Mouse (Mus musculus): ENCODE data around the gene Hivep3. TPM values are rescaled to one million over a fixed set of nuclear protein-coding genes. Genes with fewer than 3 reads are reported as not detected.

The Hivep3 gene
- polyA plus RNA-seq, 1 experiment: 14.8 TPM

DNA sequence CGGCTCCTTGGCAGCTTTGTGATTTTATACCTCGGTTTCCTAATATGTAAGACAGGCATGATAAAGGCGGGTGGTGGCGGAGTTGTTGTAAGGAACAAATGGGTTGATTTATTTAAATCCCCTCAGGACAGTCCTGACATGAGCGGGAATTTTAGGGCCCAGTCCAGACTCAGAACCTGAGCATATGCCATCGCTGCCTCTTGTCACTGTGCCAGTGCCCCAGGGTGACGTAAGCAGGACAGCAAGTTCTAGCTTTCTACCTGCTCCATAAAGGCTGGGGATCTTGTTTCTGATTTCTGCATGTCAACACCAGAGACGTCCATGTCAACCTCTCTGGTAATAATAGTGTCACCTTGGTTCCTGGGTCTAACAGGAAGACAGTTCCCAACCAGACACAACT, 356.0 kb downstream of the Hivep3 start:
- TF ChIP-seq POLR2A (IDR thresholded peaks at IDR 0.05; ENCODE audit: borderline replicate concordance, extremely low read depth, insufficient read depth, insufficient read length, poor library complexity, severe bottlenecking) (no peak), CTCF (IDR thresholded peaks at IDR 0.05; ENCODE audit: borderline replicate concordance, extremely low read depth, insufficient read depth, insufficient read length) (no peak)
- no peak for DNase-seq (ENCODE audit: low read depth)

DNA sequence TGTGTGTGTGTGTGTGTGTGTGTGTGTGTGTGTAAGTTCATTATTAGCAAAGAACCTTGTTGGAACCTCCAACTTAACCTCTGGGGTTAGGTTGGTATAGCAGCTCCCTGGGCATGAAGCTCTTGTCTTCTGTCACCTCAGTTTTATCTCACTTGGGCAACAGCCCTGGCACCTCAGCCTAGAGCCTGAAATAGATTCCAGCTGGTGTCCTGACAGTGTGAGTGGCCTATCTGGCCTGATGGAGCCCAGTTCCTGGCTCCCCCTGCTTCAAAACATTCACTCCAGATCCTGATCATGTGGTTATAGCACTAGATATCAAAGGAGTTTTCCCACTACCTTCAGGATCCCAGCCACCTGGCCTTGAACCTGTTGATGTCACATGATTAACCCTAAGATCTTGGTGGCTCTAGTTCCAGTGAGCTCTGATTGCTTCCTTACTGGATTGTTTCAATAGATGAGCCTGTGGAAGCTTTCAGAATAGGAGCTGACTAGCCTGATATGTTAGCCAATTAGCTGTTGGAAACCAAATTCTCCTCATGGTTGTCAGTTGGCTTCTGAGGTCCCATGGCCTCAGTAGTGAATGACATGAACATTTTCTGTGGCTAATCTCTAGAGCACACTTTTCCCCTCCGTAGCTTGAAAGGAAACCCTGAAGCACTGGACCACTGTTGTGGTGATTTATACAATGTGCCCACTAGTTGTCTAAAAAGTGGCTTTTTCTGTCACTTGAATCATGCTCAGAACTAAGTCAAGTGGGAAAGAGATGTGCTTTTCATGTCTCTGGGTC, 358.6 kb downstream of the Hivep3 start:
- no peak for DNase-seq (ENCODE audit: low read depth)
- TF ChIP-seq CTCF (IDR thresholded peaks at IDR 0.05; ENCODE audit: borderline replicate concordance, extremely low read depth, insufficient read depth, insufficient read length) (no peak), POLR2A (IDR thresholded peaks at IDR 0.05; ENCODE audit: borderline replicate concordance, extremely low read depth, insufficient read depth, insufficient read length, poor library complexity, severe bottlenecking) (no peak)

DNA sequence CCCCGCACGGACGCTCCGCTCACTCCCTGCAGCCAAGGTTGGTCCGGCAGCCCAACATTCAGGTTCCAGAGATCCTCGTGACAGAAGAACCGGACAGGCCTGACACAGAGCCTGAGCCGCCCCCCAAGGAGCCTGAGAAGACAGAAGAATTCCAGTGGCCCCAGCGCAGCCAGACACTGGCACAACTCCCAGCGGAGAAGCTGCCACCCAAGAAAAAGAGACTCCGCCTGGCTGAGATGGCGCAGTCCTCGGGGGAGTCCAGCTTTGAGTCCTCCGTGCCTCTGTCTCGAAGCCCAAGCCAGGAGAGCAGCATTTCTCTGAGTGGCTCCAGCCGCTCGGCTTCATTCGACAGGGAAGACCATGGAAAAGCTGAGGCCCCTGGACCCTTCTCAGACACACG, 363.4 kb downstream of the Hivep3 start:
- DNase-seq (ENCODE audit: low read depth): no peak
- TF ChIP-seq POLR2A (IDR thresholded peaks at IDR 0.05; ENCODE audit: borderline replicate concordance, extremely low read depth, insufficient read depth, insufficient read length, poor library complexity, severe bottlenecking) (no peak), CTCF (IDR thresholded peaks at IDR 0.05; ENCODE audit: borderline replicate concordance, extremely low read depth, insufficient read depth, insufficient read length) (no peak)

DNA sequence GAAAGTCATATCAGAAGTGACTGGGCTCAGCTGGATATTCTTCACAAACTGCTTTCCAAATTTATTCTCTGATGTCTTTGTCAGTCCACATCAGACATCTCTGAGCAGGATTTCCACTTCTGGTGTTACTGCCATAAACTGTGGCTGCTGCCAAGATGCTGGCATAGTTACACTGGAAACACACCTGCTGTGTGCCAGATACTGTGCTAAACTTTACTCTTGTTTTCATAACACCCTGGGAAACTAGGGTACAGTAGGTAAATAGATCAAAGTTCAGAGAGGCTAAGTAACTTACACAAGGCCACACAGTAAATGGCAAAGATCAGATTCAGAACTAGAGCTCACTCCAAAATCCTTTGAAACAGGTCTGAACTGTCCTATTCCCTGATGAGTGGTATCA, 367.6 kb downstream of the Hivep3 start:
- TF ChIP-seq POLR2A (IDR thresholded peaks at IDR 0.05; ENCODE audit: borderline replicate concordance, extremely low read depth, insufficient read depth, insufficient read length, poor library complexity, severe bottlenecking) (no peak), CTCF (IDR thresholded peaks at IDR 0.05; ENCODE audit: borderline replicate concordance, extremely low read depth, insufficient read depth, insufficient read length) (no peak)
- DNase-seq (ENCODE audit: low read depth): no peak

DNA sequence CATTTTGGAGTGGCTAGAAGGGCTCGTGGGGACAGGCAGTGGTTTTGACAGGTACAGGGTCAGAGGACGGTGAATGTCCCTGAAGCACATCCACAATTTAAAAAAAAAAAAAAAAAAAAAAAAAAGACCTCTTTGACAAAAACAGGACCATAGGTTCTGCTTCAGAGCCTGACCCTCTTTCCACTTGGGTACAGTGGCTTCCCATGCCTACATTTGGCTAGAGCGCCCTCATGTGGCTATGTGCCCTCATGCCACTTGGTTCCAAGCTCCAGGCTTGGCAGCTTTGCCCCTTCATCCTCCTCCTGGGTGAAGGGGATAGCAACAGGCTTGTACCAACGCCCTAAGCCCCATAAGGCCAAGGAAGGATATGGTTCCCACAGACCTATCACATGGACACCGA, 371.0 kb downstream of the Hivep3 start:
- TF ChIP-seq CTCF (IDR thresholded peaks at IDR 0.05; ENCODE audit: borderline replicate concordance, extremely low read depth, insufficient read depth, insufficient read length): peak; percentile 76
- TF ChIP-seq POLR2A (IDR thresholded peaks at IDR 0.05; ENCODE audit: borderline replicate concordance, extremely low read depth, insufficient read depth, insufficient read length, poor library complexity, severe bottlenecking): no peak
- DNase-seq (ENCODE audit: low read depth): peak; percentile 61

DNA sequence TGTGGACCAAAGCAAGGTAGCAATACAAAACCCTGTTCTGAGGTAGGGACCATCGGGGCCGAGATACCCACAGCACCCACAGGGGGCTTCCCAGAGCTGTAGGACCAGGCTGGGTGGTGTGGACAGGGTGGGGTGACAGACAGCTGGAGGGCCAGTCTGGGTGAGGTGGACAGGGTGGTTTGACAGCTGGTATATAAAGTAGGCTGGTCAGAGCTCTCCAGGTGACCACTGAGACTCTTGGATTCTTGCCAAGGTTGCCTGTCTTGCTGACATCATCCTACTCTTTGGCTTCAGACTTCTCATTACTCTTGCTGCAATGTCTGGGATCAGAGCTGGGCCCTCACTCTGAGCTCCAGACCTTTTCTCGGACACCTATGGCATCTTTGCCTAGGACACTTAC, 372.8 kb downstream of the Hivep3 start:
- no peak for DNase-seq (ENCODE audit: low read depth)
- TF ChIP-seq CTCF (IDR thresholded peaks at IDR 0.05; ENCODE audit: borderline replicate concordance, extremely low read depth, insufficient read depth, insufficient read length) (no peak), POLR2A (IDR thresholded peaks at IDR 0.05; ENCODE audit: borderline replicate concordance, extremely low read depth, insufficient read depth, insufficient read length, poor library complexity, severe bottlenecking) (no peak)

DNA sequence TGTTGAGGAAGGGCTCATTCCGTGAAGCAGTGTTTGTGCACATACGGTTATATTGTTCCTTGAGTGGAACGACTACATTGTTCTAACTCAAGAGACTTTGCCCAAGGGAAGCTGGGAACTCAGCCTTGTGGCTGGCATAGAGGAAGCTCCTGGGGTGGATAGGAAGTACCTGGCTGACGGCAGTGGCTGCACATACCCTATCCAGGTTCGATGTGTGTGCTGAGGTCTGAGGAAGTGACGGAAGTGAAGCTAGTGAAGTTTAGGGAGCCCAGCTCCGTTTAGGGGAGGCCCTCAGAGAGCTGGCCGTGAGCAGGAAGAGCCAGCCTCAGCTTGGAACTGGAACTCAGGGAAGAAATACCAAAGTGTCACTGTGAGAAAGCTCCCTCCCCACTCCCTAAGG, 374.2 kb downstream of the Hivep3 start:
- no peak for DNase-seq (ENCODE audit: low read depth)

DNA sequence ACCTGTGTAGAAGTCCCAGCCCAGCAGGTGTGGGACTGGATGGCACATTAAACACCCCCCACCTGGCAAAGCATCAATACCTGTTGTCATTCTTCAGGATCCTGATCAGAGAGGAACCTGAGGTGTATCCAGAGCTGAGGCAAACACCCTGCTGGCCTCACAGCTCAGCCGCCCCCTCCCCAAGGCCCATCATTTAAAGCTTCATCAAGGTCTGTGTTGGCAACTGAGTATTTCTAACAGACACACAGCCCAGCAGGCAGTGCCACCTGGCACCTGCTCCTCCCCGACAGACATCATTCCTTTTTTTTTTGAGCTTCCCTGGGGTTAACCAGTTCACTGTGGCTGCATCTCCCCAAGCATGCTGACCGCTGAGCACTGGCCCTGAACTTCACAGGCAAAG, 381.9 kb downstream of the Hivep3 start:
- no peak for DNase-seq (ENCODE audit: low read depth)
- TF ChIP-seq POLR2A (IDR thresholded peaks at IDR 0.05; ENCODE audit: borderline replicate concordance, extremely low read depth, insufficient read depth, insufficient read length, poor library complexity, severe bottlenecking): no peak
- TF ChIP-seq CTCF (IDR thresholded peaks at IDR 0.05; ENCODE audit: borderline replicate concordance, extremely low read depth, insufficient read depth, insufficient read length): no peak

More for the DNA sequence above, 374.2 kb downstream of the Hivep3 start:
- no peak for TF ChIP-seq CTCF (IDR thresholded peaks at IDR 0.05; ENCODE audit: borderline replicate concordance, extremely low read depth, insufficient read depth, insufficient read length)
- no peak for TF ChIP-seq POLR2A (IDR thresholded peaks at IDR 0.05; ENCODE audit: borderline replicate concordance, extremely low read depth, insufficient read depth, insufficient read length, poor library complexity, severe bottlenecking)

DNA sequence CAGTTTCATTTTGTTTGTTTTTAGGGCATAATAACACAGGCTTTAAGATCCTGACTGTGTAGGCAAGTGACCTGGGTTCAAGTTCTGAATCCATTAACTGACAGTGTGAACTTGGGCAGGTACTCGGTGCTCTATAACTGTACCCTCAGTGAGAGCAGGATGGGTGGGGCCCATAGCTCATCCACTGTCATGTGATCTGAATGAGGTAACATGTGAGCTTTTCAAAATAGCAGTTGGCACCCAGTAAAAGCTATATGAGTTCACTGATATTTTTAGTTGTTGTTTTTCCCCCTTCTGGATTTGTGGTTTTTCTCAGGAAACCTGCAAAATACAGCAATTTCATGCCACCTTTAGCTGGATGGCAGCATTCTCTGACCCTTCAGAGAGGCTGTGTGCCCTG, 382.7 kb downstream of the Hivep3 start:
- DNase-seq (ENCODE audit: low read depth): no peak
- TF ChIP-seq CTCF (IDR thresholded peaks at IDR 0.05; ENCODE audit: borderline replicate concordance, extremely low read depth, insufficient read depth, insufficient read length): no peak
- no peak for TF ChIP-seq POLR2A (IDR thresholded peaks at IDR 0.05; ENCODE audit: borderline replicate concordance, extremely low read depth, insufficient read depth, insufficient read length, poor library complexity, severe bottlenecking)

DNA sequence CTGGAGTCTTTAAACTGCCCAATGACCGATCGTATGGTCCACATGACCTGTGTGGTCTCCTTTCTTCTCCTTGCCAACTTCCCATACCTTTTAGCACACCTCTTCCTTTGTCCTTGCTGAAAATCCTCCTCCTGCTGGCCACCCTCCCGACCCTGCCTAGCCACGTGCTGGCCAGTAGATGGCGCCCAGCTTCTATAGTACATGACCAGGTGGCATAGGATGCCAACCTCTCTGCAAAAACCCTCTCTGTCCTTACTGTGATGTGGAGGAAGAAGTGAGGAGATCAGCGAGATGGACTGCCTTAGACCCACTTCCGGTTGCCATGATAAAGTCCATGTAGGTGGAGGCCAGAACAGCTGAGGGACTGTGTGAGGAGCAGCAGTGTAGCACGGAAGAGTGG, 386.7 kb downstream of the Hivep3 start:
- TF ChIP-seq CTCF (IDR thresholded peaks at IDR 0.05; ENCODE audit: borderline replicate concordance, extremely low read depth, insufficient read depth, insufficient read length) (peak; percentile 90), POLR2A (IDR thresholded peaks at IDR 0.05; ENCODE audit: borderline replicate concordance, extremely low read depth, insufficient read depth, insufficient read length, poor library complexity, severe bottlenecking) (no peak)
- DNase-seq (ENCODE audit: low read depth): peak; percentile 71

DNA sequence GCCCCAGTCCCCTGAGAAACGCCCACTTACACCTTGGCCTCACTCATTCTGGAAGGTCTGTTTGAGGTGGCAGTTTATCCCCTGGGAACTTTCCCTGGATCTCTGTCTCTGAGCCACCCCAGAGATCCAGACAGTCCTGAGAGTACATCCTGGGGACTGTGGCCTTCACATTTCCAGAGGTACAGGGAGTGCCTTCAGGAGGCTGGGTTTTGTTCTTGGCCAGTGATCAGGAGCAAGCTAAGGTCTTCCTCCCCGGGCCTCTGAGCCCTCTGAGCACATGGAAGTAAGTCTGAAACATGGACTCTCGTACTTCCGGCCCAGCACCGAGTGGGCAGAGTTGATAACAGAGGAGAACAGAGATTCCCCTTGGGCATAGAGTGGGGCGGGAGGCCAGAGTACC, 391.1 kb downstream of the Hivep3 start:
- no peak for DNase-seq (ENCODE audit: low read depth)
- TF ChIP-seq CTCF (IDR thresholded peaks at IDR 0.05; ENCODE audit: borderline replicate concordance, extremely low read depth, insufficient read depth, insufficient read length) (no peak), POLR2A (IDR thresholded peaks at IDR 0.05; ENCODE audit: borderline replicate concordance, extremely low read depth, insufficient read depth, insufficient read length, poor library complexity, severe bottlenecking) (no peak)

DNA sequence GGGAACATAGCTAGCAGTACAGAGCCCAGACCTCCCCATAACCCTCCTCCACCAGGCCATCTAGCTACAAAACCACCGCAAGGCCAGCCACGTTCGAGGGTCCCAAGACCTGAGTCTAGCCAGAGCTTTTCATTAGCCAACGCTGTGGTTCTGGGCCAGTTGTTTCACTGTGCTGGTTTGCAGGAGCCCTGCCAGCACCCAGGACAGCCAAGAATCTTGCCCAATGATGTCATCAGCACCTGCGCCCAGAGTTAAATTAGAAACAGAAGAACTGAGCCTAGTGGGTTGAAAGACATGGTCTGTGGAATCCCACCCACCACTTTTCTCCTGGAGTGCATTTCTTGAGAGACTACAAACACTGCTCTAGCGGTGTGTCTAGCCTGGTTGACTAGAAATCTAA, 392.5 kb downstream of the Hivep3 start:
- DNase-seq (ENCODE audit: low read depth): peak; percentile 46
- no peak for TF ChIP-seq CTCF (IDR thresholded peaks at IDR 0.05; ENCODE audit: borderline replicate concordance, extremely low read depth, insufficient read depth, insufficient read length)
- TF ChIP-seq POLR2A (IDR thresholded peaks at IDR 0.05; ENCODE audit: borderline replicate concordance, extremely low read depth, insufficient read depth, insufficient read length, poor library complexity, severe bottlenecking): no peak
